Mouse (Mus musculus): ENCODE measurements at regions not wholly inside any gene's neighbourhood (a gene's known extent, or its start where the extent isn't known, plus 50 kb on each side); places are given as distances from the start of the nearest gene placed in this dataset.
A peak's percentile ranks its signal among the peaks of the same experiment; 100 is the strongest.

DNA sequence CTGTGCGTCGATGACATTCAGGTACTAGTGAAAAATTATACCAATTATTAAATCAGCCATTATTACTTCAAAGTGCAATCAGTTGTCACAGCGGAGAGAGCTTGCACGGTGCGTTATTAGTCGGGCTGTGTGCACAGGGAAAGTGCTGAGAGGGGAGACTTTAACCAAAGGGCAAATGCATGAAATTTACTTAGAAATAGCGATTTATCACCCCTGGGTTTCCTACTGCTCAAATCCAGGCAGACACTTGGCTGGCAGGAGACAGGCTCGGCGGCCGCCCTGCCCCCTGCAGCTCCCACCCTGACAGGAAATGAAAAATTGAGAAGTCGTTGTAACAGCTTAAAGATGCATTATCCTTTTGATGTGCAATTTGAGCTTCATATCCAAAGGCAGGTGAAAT, 145.5 kb upstream of the Mvb12b start:
- Histone ChIP-seq H3K27me3 (ENCODE audit: insufficient read depth, low read length) (peaks cover 25% of the 10 kb centered on the region), H3K4me3 (replicated peaks; ENCODE audit: low read length) (no peak overlapping the region), H3K36me3 (ENCODE audit: insufficient read depth, low read length) (no peaks in the 10 kb centered on the region), H3K9me3 (ENCODE audit: low read length) (no peaks in the 10 kb centered on the region), H3K4me1 (replicated peaks; ENCODE audit: low read depth, low read length) (peaks cover 13% of the 10 kb centered on the region)
- TF ChIP-seq POU5F1 (IDR thresholded peaks at IDR 0.05; ENCODE audit: borderline replicate concordance, low read length): no peak
- no peak for TF ChIP-seq CTCF (conservative IDR thresholded peaks at IDR 0.05; ENCODE audit: low read length)
- no peak for TF ChIP-seq NANOG (IDR thresholded peaks at IDR 0.05; ENCODE audit: borderline replicate concordance, low read length)

DNA sequence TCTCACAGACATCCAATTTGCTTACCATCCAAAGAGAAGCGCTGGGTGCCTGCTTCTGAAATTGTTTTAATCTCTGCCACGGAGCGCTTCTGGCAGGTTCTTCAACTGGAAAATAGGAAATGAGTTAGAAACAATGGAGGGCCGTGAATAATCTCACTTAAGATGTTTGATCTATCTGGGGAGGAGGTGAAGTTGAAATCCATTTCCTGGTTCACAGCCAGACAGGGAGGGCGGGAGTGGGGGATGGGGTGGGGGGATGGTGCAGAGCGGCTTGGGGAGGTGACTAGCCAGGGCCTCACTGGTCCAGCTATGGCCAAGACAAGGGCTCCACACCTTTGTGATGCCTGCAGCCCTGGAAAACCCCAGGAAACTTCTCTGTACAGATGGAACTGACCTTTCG, 143.7 kb upstream of the Mvb12b start:
- TF ChIP-seq POU5F1 (IDR thresholded peaks at IDR 0.05; ENCODE audit: borderline replicate concordance, low read length) (no peak), NANOG (IDR thresholded peaks at IDR 0.05; ENCODE audit: borderline replicate concordance, low read length) (no peak), CTCF (conservative IDR thresholded peaks at IDR 0.05; ENCODE audit: low read length) (no peak)
- Histone ChIP-seq H3K4me3 (replicated peaks; ENCODE audit: low read length) (no peak overlapping the region), H3K9me3 (ENCODE audit: low read length) (no peaks in the 10 kb centered on the region), H3K4me1 (replicated peaks; ENCODE audit: low read depth, low read length) (peaks cover 29% of the 10 kb centered on the region), H3K36me3 (ENCODE audit: insufficient read depth, low read length) (no peaks in the 10 kb centered on the region), H3K27me3 (ENCODE audit: insufficient read depth, low read length) (peaks cover 25% of the 10 kb centered on the region)

DNA sequence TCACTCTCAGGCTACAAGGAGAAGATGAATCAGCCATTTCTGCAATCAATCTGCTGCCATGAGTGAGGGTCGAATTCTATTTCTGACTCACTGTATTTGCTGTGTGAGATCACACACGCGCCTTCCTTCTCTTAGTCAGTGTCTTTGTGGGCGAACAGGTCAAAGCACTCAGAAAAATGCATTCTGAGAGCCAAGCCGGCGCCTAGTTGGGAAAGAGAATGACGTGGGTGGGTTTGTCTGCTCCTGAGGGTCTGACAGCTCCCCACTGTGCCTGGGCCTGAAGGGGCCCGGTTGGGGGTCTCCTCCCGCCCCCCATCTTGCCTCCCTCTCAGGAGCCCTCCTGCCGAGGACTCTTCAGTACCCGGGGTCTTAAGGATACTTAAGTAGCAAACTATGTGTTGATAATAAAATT, 143.3 kb upstream of the Mvb12b start:
- TF ChIP-seq POU5F1 (IDR thresholded peaks at IDR 0.05; ENCODE audit: borderline replicate concordance, low read length): no peak
- TF ChIP-seq NANOG (IDR thresholded peaks at IDR 0.05; ENCODE audit: borderline replicate concordance, low read length): no peak
- no peak for TF ChIP-seq CTCF (conservative IDR thresholded peaks at IDR 0.05; ENCODE audit: low read length)
- Histone ChIP-seq H3K9me3 (ENCODE audit: low read length) (no peaks in the 10 kb centered on the region), H3K4me3 (replicated peaks; ENCODE audit: low read length) (no peak overlapping the region), H3K27me3 (ENCODE audit: insufficient read depth, low read length) (peaks cover 25% of the 10 kb centered on the region), H3K4me1 (replicated peaks; ENCODE audit: low read depth, low read length) (peaks cover 33% of the 10 kb centered on the region), H3K36me3 (ENCODE audit: insufficient read depth, low read length) (no peaks in the 10 kb centered on the region)

DNA sequence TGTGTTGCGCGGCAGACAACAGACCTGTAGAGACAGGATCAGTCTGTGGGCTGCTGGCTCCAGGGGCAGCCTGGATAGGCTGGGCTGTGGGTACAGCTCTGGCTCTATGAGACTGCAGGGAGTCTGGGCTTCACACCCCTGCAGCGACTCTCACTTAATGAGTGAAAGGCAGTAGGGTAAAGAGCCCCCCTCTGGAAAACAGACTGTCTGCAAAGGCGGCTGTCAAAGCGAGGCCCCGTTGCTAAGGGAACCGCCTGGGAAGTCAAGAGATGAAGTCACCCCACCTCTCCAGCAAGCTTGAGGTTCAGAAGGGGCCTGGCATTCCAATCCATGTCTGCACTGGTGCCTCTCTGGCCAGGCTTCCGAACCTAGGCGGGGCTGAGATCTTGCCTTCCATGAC, 139.7 kb upstream of the Mvb12b start:
- Histone ChIP-seq H3K9me3 (ENCODE audit: low read length) (no peaks in the 10 kb centered on the region), H3K4me3 (replicated peaks; ENCODE audit: low read length) (no peak overlapping the region), H3K4me1 (replicated peaks; ENCODE audit: low read depth, low read length) (peaks cover 31% of the 10 kb centered on the region), H3K36me3 (ENCODE audit: insufficient read depth, low read length) (no peaks in the 10 kb centered on the region), H3K27me3 (ENCODE audit: insufficient read depth, low read length) (peaks cover 19% of the 10 kb centered on the region)
- TF ChIP-seq POU5F1 (IDR thresholded peaks at IDR 0.05; ENCODE audit: borderline replicate concordance, low read length) (no peak), CTCF (conservative IDR thresholded peaks at IDR 0.05; ENCODE audit: low read length) (no peak), NANOG (IDR thresholded peaks at IDR 0.05; ENCODE audit: borderline replicate concordance, low read length) (no peak)

DNA sequence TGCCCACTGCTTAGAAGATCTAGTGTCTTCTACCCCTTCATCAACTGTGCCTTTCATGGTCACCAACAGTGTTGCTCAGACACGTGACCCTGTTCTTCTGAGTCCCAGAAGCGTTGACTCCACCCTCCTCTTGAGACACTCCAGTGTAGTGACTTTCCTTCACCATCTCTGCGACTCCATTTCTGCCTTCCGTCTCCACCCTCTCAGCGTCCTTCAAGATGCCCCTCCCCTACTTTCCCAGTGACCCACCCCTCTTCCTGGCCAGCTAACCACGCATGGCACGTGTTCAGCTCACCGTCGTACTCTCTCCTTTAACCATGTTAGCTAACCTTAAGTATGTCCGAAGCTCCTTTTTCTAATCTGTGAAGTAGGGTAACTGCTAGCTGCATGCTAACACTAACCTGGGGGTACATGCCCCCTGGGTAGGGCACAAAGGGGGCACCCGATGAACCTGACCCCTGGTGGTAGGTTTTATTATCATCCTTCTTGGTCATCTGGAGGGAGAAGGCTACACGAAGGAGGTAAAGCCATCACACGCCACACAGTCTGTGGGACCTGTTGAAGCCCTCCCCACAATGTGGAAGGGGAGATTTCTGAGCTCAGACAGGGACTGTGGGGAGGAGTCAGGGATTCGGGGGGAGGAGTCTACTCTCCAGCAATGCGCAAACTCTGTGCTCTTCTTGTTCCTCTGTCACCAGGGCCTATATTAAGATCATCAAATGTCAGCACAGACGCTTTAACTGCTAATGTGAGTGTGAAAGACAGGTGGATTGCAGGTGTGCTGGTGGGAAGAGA, 139.0 kb upstream of the Mvb12b start:
- Histone ChIP-seq H3K4me1 (replicated peaks; ENCODE audit: low read depth, low read length) (peaks cover 30% of the 10 kb centered on the region), H3K9me3 (ENCODE audit: low read length) (peaks cover 3% of the 10 kb centered on the region), H3K27me3 (ENCODE audit: insufficient read depth, low read length) (peaks cover 19% of the 10 kb centered on the region), H3K36me3 (ENCODE audit: insufficient read depth, low read length) (no peaks in the 10 kb centered on the region), H3K4me3 (replicated peaks; ENCODE audit: low read length) (no peak overlapping the region)
- peak; percentile 25 for TF ChIP-seq CTCF (conservative IDR thresholded peaks at IDR 0.05; ENCODE audit: low read length)
- TF ChIP-seq POU5F1 (IDR thresholded peaks at IDR 0.05; ENCODE audit: borderline replicate concordance, low read length): no peak

DNA sequence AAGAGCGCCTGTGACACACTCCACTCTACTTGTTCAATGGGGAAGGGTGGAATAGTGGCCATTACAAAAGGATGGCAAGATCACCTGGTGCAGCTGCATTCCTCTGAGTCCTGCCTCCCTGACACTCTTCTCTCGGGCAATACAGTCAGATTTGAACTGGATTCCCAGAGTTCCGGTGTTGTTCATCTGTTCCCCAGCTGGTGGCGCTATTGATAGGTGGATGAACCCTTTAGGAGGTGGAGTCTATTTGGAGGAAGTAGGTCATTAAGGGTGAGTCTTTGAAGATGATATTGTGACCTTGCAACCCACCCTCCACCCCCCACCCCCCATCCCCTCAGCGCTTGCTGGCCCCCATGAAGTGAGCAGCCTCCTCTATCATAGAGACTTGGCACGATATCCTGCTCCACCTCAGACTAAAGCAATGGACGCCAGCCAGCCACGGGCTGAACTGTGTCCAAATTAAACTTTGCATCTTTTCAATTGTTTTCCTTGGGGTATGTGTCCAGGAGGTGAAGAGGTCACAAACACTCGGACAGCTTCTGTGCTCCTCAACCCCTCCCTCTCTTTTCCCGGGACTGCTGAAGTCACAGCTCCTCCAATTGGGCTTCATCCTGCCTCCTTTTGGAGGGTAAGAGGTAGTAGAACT, 138.1 kb upstream of the Mvb12b start:
- H3K9me3 ChIP-seq (ENCODE audit: low read length): peaks cover 6% of the 10 kb centered on the region
- no peak overlapping the region for H3K4me3 ChIP-seq (replicated peaks; ENCODE audit: low read length)
- TF ChIP-seq POU5F1 (IDR thresholded peaks at IDR 0.05; ENCODE audit: borderline replicate concordance, low read length): no peak
- peak; percentile 57 for TF ChIP-seq CTCF (conservative IDR thresholded peaks at IDR 0.05; ENCODE audit: low read length)

DNA sequence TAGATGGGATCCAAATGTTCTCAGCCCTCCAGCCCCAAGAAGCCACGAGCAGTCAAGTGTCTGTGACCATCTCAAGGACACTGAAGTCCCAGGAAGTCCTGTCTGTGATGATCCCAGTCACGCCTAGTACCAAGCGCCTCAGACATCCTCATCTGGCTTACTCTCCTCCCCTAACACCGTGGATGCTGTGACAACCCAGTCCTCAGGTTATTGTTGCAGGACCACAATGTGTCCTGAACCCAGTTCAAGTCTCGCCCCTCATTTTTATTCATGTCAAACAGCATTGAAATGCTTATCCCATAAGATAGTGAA, 129.4 kb upstream of the Mvb12b start:
- no peaks in the 10 kb centered on the region for H3K36me3 ChIP-seq (ENCODE audit: insufficient read depth, low read length)
- peaks cover 6% of the 10 kb centered on the region for H3K9me3 ChIP-seq (ENCODE audit: low read length)
- H3K27me3 ChIP-seq (ENCODE audit: insufficient read depth, low read length): no peaks in the 10 kb centered on the region
- no peak for TF ChIP-seq POU5F1 (IDR thresholded peaks at IDR 0.05; ENCODE audit: borderline replicate concordance, low read length)
- TF ChIP-seq NANOG (IDR thresholded peaks at IDR 0.05; ENCODE audit: borderline replicate concordance, low read length): no peak
- H3K4me1 ChIP-seq (replicated peaks; ENCODE audit: low read depth, low read length): peaks cover 13% of the 10 kb centered on the region; the same call in 1 of the 2 replicates
- H3K4me3 ChIP-seq (replicated peaks; ENCODE audit: low read length): no peak overlapping the region

More for the DNA sequence above, 138.1 kb upstream of the Mvb12b start:
- Histone ChIP-seq H3K27me3 (ENCODE audit: insufficient read depth, low read length) (peaks cover 19% of the 10 kb centered on the region), H3K4me1 (replicated peaks; ENCODE audit: low read depth, low read length) (peaks cover 22% of the 10 kb centered on the region), H3K36me3 (ENCODE audit: insufficient read depth, low read length) (no peaks in the 10 kb centered on the region)

DNA sequence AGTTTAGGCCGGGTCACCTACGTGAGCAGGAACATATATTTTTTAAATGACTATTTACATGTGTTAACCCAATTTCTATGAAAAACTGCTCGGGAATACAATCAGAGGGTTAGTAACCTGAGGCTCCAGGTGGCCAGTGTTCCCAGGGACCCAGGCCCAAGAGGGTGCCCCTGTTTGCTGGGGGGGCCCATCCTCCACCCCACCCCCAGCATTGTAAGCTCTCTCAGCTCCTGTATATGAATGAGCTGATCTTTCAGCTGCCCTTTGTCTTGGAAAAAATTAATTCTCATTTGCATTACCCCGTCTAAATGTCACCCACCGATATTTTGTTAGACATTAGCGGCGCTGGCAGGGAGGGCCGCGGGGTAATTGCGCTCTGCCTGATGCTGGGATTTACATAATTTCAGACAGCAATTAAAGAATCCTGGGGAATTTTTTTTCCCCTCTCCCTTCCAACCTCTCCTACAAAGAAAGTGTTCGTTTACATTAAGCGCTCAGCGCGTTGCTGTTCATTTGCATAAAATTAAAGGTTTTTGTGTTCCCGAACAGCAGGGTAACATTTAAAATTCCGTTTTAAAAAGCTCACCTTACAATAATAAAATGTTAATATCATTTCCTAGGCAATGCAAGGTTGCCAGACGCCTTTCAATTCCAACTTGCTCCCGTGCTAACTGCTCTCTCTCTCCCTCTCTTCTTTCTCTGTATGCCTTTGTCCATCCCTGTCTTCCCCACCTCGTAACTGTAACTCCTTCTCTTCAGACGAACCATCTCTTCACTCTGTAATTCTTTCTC, 128.8 kb upstream of the Mvb12b start:
- no peaks in the 10 kb centered on the region for H3K27me3 ChIP-seq (ENCODE audit: insufficient read depth, low read length)
- H3K4me1 ChIP-seq (replicated peaks; ENCODE audit: low read depth, low read length): peaks cover 13% of the 10 kb centered on the region; the same call in 1 of the 2 replicates
- H3K36me3 ChIP-seq (ENCODE audit: insufficient read depth, low read length): no peaks in the 10 kb centered on the region
- peaks cover under 1% of the 10 kb centered on the region; the same call in 1 of the 2 replicates for H3K9me3 ChIP-seq (ENCODE audit: low read length)
- TF ChIP-seq POU5F1 (IDR thresholded peaks at IDR 0.05; ENCODE audit: borderline replicate concordance, low read length) (no peak), CTCF (conservative IDR thresholded peaks at IDR 0.05; ENCODE audit: low read length) (no peak), NANOG (IDR thresholded peaks at IDR 0.05; ENCODE audit: borderline replicate concordance, low read length) (no peak)
- no peak overlapping the region for H3K4me3 ChIP-seq (replicated peaks; ENCODE audit: low read length)

Measured in E14TG2a.4 (cell line).